Mouse (Mus musculus) C2C12 (cell line): Measurements from ENCODE around the gene Bend3.

Experiments used
- CEBPB ChIP-seq: IDR thresholded peaks from one replicate; pipeline ENCODE4 v1.6.1; 2011; ENCODE audit warnings: low read depth, mild to moderate bottlenecking, control low read depth, moderate library complexity
- CTCF ChIP-seq: IDR thresholded peaks from one replicate; pipeline ENCODE4 v1.5.1; 2011; ENCODE audit not compliant: control insufficient read depth, insufficient read depth, insufficient read length
- FOSL1 ChIP-seq: IDR thresholded peaks from one replicate; pipeline ENCODE4 v1.8.0; 2011; ENCODE audit warnings: mild to moderate bottlenecking, low read length; ENCODE audit not compliant: poor library complexity, insufficient read depth, severe bottlenecking
- MAX ChIP-seq: IDR thresholded peaks from one replicate; pipeline ENCODE4 v1.6.1; 2011; ENCODE audit warnings: mild to moderate bottlenecking, control low read depth
- MYOD1 ChIP-seq: IDR thresholded peaks from one replicate; pipeline ENCODE4 v1.6.1; 2011; ENCODE audit warnings: low read depth; ENCODE audit not compliant: control insufficient read depth, insufficient read length
- MYOG ChIP-seq: IDR thresholded peaks from one replicate; pipeline ENCODE4 v1.6.1; 2011; ENCODE audit not compliant: control insufficient read depth, insufficient read length; ENCODE audit errors: extremely low read depth
- USF1 ChIP-seq: IDR thresholded peaks from one replicate; pipeline ENCODE4 v1.6.1; 2011; ENCODE audit warnings: low read depth, mild to moderate bottlenecking, control low read depth, moderate library complexity

DNA sequence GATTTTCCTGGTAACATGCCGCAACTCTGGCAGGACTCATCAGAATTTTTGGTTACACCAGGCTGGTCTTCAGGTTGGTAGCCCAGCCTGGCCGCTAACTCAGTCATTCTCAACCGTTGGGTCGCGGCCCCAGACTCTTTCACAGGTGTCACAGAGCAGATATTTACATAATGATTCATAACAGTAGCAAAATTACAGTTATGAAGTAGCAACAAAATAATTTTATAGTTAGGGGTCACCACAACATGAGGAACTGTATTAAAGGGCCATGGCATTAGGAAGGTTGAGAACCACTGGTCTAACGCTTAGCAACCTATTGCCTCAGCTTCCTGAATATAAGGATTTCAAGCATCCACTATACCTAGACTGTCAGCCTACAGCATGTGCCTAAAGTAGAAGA lies 10.3 kb upstream of the Bend3 start:
- TF ChIP-seq FOSL1 (no peak), MYOD1 (no peak), CTCF (no peak), CEBPB (no peak), MAX (no peak), USF1 (no peak), MYOG (no peak)
